Mouse (Mus musculus) embryonic facial prominence, embryonic 15.5 days (tissue): Measurements from ENCODE around the gene Vangl2. TPM values are rescaled to one million over a fixed set of nuclear protein-coding genes. Genes with fewer than 3 reads are reported as not detected.

Experiments used
- ATAC-seq: fragments of 200-750 bp; cut with Nextera tagmentation; 2 replicates; pipeline ENCODE4 v1.8.0; 2017; ENCODE audit warnings: low read depth, moderate TSS enrichment; ENCODE audit not compliant: insufficient number of reproducible peaks, low FRiP score, low TSS enrichment
- H3K27ac ChIP-seq: fragments of 300-500 bp; sonication (generic); replicated peaks from 2 replicates; pipeline ENCODE4 v1.5.1; 2015; ENCODE audit warnings: mild to moderate bottlenecking, inconsistent platforms
- H3K27me3 ChIP-seq: fragments of 300-500 bp; sonication (generic); 2 replicates; pipeline ENCODE4 v1.6.1; 2015; ENCODE audit warnings: inconsistent platforms
- H3K36me3 ChIP-seq: fragments of 300-500 bp; sonication (generic); 2 replicates; pipeline ENCODE4 v1.6.1; 2015; ENCODE audit warnings: mild to moderate bottlenecking, inconsistent platforms
- H3K4me1 ChIP-seq: fragments of 300-500 bp; sonication (generic); 2 replicates; pipeline ENCODE4 v1.6.1; 2015; ENCODE audit warnings: inconsistent platforms
- H3K4me2 ChIP-seq: fragments of 300-500 bp; sonication (generic); replicated peaks from 2 replicates; pipeline ENCODE4 v1.6.1; 2015; ENCODE audit warnings: mild to moderate bottlenecking, inconsistent platforms
- H3K4me3 ChIP-seq: fragments of 300-500 bp; sonication (generic); replicated peaks from 2 replicates; pipeline ENCODE4 v1.5.1; 2015; ENCODE audit warnings: mild to moderate bottlenecking, inconsistent platforms
- H3K9ac ChIP-seq: fragments of 300-500 bp; sonication (generic); 2 replicates; pipeline ENCODE4 v1.6.1; 2015; ENCODE audit warnings: inconsistent platforms
- H3K9me3 ChIP-seq: fragments of 300-500 bp; sonication (generic); replicated peaks from 2 replicates; pipeline ENCODE4 v1.6.1; 2016; ENCODE audit warnings: inconsistent platforms
- WGBS: fragments of 180-500 bp; shearing (Covaris S2); methylation state at CpG from one replicate; pipeline ENCODE4 v1.1.7; 2015; 5-methylcytosine and 5-hydroxymethylcytosine counted together
- polyA plus RNA-seq: library from polyadenylated mRNA; unstranded; fragments of >200 nt; fragmentation: Nextera tagmentation; extraction: Ambion mirVana; gene quantifications from 2 replicates; pipeline ENCODE4 v1.2.1, GENCODE M21; 2015

Vangl2 gene
- polyA plus RNA-seq, 1 experiment from 2014 or later = 22.7 TPM

- Histone ChIP-seq H3K4me3 (no peak overlapping the region), H3K4me1 (peaks cover 74% of the 10 kb centered on the region), H3K9ac (no peak overlapping the region), H3K9me3 (no peaks in the 10 kb centered on the region), H3K36me3 (no peaks in the 10 kb centered on the region), H3K27ac (peak overlapping the region; percentile 68), H3K4me2 (no peak overlapping the region), H3K27me3 (no peaks in the 10 kb centered on the region)
- ATAC-seq = no peak
- WGBS = 29% methylated on average over 6 of the region's 6 CpGs
These were observed 11.4 kb downstream of the Vangl2 start for GRCm38 (mm10) chr1:172016660-172017516.

GRCm38 (mm10) chr1:172016031-172016430 is 12.2 kb downstream of the Vangl2 start:
- ATAC-seq = no peak
- peaks cover 8% of the 10 kb centered on the region for H3K36me3 ChIP-seq
- 61% methylated on average over 8 of the region's 8 CpGs for WGBS
- H3K4me2 ChIP-seq = no peak overlapping the region
- H3K4me3 ChIP-seq = no peak overlapping the region
- H3K9ac ChIP-seq = no peak overlapping the region
- H3K27me3 ChIP-seq = no peaks in the 10 kb centered on the region
- H3K4me1 ChIP-seq = peaks cover 73% of the 10 kb centered on the region
- H3K9me3 ChIP-seq = no peaks in the 10 kb centered on the region
- peak overlapping the region; percentile 68; the same call in 1 of the 2 replicates for H3K27ac ChIP-seq

- no peak overlapping the region for H3K4me3 ChIP-seq
- no peak overlapping the region for H3K9ac ChIP-seq
- peaks cover 13% of the 10 kb centered on the region for H3K36me3 ChIP-seq
- H3K27ac ChIP-seq = 0 out of 2 replicates have a peak overlapping the region, but pooled peaks have one; percentile 68
- ATAC-seq = no peak
- 47% methylated on average over 9 of the region's 9 CpGs for WGBS
- no peaks in the 10 kb centered on the region for H3K9me3 ChIP-seq
- H3K4me2 ChIP-seq = no peak overlapping the region
- peaks cover 70% of the 10 kb centered on the region for H3K4me1 ChIP-seq
- H3K27me3 ChIP-seq = no peaks in the 10 kb centered on the region
These were observed 12.8 kb downstream of the Vangl2 start for GRCm38 (mm10) chr1:172015312-172015939.

GRCm38 (mm10) chr1:172014771-172015170 is 13.5 kb downstream of the Vangl2 start:
- H3K4me2 ChIP-seq = no peak overlapping the region
- no peaks in the 10 kb centered on the region for H3K27me3 ChIP-seq
- H3K4me1 ChIP-seq = peaks cover 64% of the 10 kb centered on the region
- peaks cover 20% of the 10 kb centered on the region for H3K36me3 ChIP-seq
- no peak overlapping the region for H3K4me3 ChIP-seq
- 77% methylated on average over 9 of the region's 9 CpGs for WGBS
- H3K9ac ChIP-seq = no peak overlapping the region
- no peak overlapping the region for H3K27ac ChIP-seq
- H3K9me3 ChIP-seq = no peaks in the 10 kb centered on the region
- no peak for ATAC-seq

DNA sequence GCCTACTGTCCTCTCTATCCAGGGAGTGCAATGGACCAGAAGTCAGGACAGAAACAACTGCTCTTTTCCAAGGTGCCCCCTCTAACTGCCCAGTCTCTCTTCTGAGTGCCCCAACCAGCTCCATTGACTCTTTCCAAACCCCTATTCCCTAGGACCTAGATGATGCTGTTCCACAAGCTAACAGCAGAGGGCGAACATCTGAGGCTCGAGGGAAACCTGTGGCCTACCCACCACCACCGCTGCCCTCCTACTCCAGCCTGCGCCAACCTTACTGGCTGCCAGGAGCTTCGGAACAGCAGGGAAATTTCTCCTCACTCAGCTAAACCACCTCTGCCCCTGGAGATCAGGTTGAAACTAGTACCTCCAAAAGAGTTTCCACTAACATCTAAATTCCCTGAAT is 16.2 kb downstream of the Vangl2 start:
- no peak; the same call in 1 of the 2 replicates for ATAC-seq
- Histone ChIP-seq H3K27ac (peak overlapping the region; percentile 41; the same call in 1 of the 2 replicates), H3K9ac (no peak overlapping the region), H3K9me3 (no peaks in the 10 kb centered on the region), H3K4me2 (no peak overlapping the region), H3K4me1 (peaks cover 37% of the 10 kb centered on the region), H3K36me3 (peaks cover 45% of the 10 kb centered on the region), H3K27me3 (no peaks in the 10 kb centered on the region), H3K4me3 (no peak overlapping the region)
- 16% methylated on average over 5 of the region's 5 CpGs for WGBS

- H3K27me3 ChIP-seq = no peaks in the 10 kb centered on the region
- 89% methylated on average over 20 of the region's 20 CpGs for WGBS
- ATAC-seq = no peak
- no peak overlapping the region for H3K4me2 ChIP-seq
- H3K4me3 ChIP-seq = no peak overlapping the region
- no peaks in the 10 kb centered on the region for H3K9me3 ChIP-seq
- H3K4me1 ChIP-seq = peaks cover 19% of the 10 kb centered on the region
- H3K9ac ChIP-seq = no peak overlapping the region
- H3K36me3 ChIP-seq = peaks cover 63% of the 10 kb centered on the region
- no peak overlapping the region for H3K27ac ChIP-seq
These were observed 18.0 kb downstream of the Vangl2 start for GRCm38 (mm10) chr1:172010042-172010824.

- H3K4me1 ChIP-seq = peaks cover 13% of the 10 kb centered on the region
- H3K4me2 ChIP-seq = no peak overlapping the region
- ATAC-seq = no peak
- no peak overlapping the region for H3K4me3 ChIP-seq
- no peak overlapping the region for H3K9ac ChIP-seq
- no peaks in the 10 kb centered on the region for H3K9me3 ChIP-seq
- H3K36me3 ChIP-seq = peaks cover 72% of the 10 kb centered on the region
- WGBS = 95% methylated on average over 21 of the region's 21 CpGs
- no peak overlapping the region for H3K27ac ChIP-seq
- no peaks in the 10 kb centered on the region for H3K27me3 ChIP-seq
These were observed 18.8 kb downstream of the Vangl2 start for GRCm38 (mm10) chr1:172009406-172009805.

DNA sequence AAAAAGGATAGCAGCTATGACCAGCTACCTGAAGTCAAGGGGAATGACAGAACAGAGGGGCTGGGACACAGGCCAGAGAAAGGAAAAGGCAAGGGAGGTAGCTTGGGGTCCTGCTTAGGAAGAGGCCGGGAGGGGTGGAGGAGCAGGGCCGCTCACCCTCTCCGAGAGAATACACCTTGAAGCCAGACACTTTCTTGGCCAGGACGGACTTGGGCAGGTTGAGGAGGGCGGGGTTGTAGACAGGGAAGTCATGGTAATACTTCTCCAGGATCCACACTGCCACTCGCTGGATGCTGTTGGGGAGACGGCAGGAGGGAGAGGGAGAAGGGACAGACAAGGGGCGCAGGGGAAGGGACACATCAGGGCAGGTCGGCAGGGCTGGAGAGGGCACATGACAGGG is 19.9 kb downstream of the Vangl2 start:
- H3K27ac ChIP-seq = no peak overlapping the region
- 84% methylated on average over 9 of the region's 9 CpGs for WGBS
- peaks cover 13% of the 10 kb centered on the region for H3K4me1 ChIP-seq
- no peaks in the 10 kb centered on the region for H3K27me3 ChIP-seq
- H3K9ac ChIP-seq = no peak overlapping the region
- no peak for ATAC-seq
- H3K4me2 ChIP-seq = no peak overlapping the region
- H3K36me3 ChIP-seq = peaks cover 81% of the 10 kb centered on the region
- no peaks in the 10 kb centered on the region for H3K9me3 ChIP-seq
- no peak overlapping the region for H3K4me3 ChIP-seq

DNA sequence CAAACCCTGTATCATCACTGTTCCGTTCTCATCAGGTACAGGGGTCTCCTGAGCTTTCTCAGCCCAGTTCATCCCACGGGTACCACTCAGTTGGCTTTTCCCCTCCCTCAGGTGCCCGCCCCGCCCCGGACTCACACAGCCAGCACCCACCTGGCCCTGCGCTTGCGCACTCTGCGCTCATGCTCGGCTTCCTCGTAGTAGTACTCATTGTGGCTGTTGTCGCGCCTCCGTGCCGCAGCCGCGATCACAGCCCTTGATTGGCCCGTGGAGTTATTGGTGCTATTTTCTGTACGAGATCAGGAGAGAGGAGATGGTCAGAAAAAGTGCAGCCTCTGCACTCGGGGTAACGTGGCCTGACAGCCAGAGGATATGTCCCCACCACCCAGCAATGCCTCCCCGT is 20.5 kb downstream of the Vangl2 start:
- H3K4me3 ChIP-seq = no peak overlapping the region
- H3K36me3 ChIP-seq = peaks cover 87% of the 10 kb centered on the region
- no peak overlapping the region for H3K27ac ChIP-seq
- no peaks in the 10 kb centered on the region for H3K9me3 ChIP-seq
- no peaks in the 10 kb centered on the region for H3K27me3 ChIP-seq
- 93% methylated on average over 21 of the region's 21 CpGs for WGBS
- H3K9ac ChIP-seq = no peak overlapping the region
- H3K4me1 ChIP-seq = peaks cover 10% of the 10 kb centered on the region
- ATAC-seq = no peak
- H3K4me2 ChIP-seq = no peak overlapping the region

GRCm38 (mm10) chr1:172001665-172002064 is 26.6 kb downstream of the Vangl2 start:
- Histone ChIP-seq H3K9ac (no peak overlapping the region), H3K36me3 (peaks cover 41% of the 10 kb centered on the region), H3K27ac (no peak overlapping the region), H3K4me2 (no peak overlapping the region), H3K27me3 (no peaks in the 10 kb centered on the region), H3K4me1 (no peaks in the 10 kb centered on the region), H3K4me3 (no peak overlapping the region), H3K9me3 (no peaks in the 10 kb centered on the region)
- 52% methylated on average over 12 of the region's 12 CpGs for WGBS
- no peak for ATAC-seq

DNA sequence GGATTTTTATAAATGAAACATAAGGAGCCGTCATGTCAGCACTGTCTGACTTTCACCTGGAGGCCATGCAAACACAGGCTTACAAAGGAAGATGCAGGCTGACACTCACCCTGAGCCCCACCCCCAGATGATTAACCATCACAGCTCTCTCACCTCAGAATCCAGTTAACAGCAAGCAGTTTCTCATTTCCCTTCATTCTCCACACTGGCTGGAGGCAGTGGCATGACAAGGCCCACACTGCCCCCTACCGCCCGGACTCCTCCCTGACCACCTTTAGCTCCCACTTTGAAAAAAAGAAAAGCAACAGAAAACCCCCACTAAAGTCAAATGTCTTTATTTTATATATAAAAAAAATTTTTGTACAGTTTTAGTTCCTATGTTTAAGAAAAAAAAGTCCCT is 27.6 kb downstream of the Vangl2 start:
- WGBS = 35% methylated on average over 3 of the region's 3 CpGs
- Histone ChIP-seq H3K27me3 (no peaks in the 10 kb centered on the region), H3K4me3 (no peak overlapping the region), H3K9ac (no peak overlapping the region), H3K9me3 (no peaks in the 10 kb centered on the region), H3K27ac (no peak overlapping the region), H3K36me3 (peaks cover 31% of the 10 kb centered on the region), H3K4me2 (no peak overlapping the region), H3K4me1 (no peaks in the 10 kb centered on the region)
- ATAC-seq = no peak
